Mouse (Mus musculus): ENCODE measurements around the gene Nap1l5.

The Nap1l5 gene

DNA sequence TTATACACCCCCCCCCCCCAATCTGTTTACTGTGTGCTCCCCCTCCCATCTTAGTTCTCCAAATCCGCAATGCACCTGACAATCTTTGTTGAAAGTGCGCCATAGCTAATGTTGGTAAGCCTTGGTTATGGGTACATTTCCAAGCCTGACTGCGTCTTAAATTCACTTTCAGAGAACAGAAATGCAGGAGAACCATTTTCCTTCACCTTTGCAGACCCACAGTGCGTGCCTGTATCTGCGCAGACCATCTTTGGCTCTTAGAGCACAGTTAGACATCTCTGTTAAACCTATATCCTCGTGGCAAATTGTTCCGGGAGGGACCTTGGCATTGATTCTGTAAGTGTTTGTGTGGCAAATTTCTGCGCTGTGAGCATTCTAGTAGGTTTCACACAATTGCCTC, 460 bp upstream of the Nap1l5 start:
- no peak for DNase-seq (ENCODE audit: low spot score in 2 of 2)

GRCm38 (mm10) chr6:58904551-58904950, 2.3 kb downstream of the Nap1l5 start:
- no peak for DNase-seq (ENCODE audit: low spot score in 2 of 2)

GRCm38 (mm10) chr6:58903171-58903570, 3.7 kb downstream of the Nap1l5 start:
- peak; percentile 38 to 51 for DNase-seq (ENCODE audit: low spot score in 2 of 2)

- no peak for DNase-seq (ENCODE audit: low spot score in 2 of 2)
Observed at GRCm38 (mm10) chr6:58900536-58900935, 6.3 kb downstream of the Nap1l5 start.

DNA sequence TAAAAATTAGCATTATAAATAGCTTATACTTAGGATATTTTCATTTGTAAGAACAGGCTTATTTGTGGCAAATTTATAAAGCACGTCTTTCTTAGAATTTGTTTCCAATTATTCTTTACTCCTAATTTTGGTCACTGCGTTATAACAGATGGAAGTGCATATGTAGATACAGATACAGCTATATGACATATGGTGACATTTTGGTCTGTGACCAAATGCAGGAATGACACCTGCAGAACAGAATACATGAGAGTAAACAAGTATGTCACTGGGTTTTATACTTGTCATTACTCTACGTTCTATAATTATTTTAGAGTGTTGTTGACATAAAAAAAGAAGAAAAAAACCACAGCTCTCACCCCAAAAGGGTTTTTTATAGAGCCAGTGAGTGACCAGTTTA, 7.8 kb downstream of the Nap1l5 start:
- no peak for DNase-seq (ENCODE audit: low spot score in 2 of 2)

DNA sequence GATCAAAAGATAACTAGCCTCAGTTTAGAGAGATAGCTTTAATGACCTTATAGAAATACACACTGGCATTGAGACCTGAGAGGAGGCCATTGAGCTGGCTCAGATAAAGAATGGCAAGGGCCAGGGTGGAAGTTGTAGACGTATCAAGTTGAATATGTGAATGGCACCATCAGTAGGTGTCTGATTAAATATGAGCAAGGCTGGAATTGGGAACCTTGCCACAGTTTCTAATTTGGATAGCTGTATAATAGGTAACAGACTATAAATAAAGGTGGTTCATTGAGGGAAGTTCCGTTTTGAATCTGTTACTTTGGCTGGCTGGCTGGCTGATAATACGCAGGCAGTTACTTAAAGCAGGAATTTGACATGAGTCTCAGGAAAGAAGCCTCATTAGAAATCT, 10.2 kb downstream of the Nap1l5 start:
- DNase-seq (ENCODE audit: low spot score in 2 of 2): no peak

DNA sequence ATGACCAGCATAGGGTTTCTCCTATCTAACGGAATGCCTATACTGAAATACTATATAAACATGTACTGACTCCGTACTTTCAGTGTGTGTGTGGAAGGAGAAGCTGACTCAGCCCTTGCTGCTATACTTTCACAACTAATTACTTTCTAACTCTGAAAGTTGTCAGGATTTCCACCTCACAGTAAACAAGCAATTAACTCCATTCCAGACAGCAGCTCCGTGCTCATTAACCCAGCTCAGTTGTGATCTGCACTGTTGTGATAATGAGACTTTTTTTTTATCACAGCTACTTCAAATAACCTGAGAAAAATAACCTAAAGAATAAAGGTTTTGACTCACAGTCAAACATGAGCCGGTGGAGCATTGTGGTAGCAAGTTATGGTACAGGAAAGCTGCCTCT, 11.9 kb downstream of the Nap1l5 start:
- DNase-seq (ENCODE audit: low spot score in 2 of 2): no peak

GRCm38 (mm10) chr6:58893307-58893706, 13.6 kb downstream of the Nap1l5 start:
- no peak for DNase-seq (ENCODE audit: low spot score in 2 of 2)

DNA sequence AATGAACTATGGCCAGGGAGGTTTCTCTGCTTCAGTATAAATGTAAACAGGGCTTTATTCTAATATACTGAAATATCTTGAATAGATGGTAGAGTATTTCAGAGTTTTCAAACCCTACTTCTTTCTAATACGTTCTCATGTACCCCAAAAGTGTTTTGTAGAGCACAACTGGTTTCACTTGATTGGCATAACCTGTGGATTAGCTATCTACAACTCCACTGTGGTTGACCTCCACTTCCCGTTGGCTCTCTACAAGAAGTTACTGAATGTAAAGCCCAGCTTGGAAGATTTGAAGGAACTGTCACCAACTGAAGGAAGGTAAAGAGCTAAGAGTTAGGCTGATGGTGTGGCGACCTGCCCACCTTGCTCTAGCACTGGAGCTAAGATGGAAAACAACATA, 17.0 kb downstream of the Nap1l5 start:
- DNase-seq (ENCODE audit: low spot score in 2 of 2): no peak

- peak in 1 of 2 experiments; percentile 32 for DNase-seq (ENCODE audit: low spot score in 2 of 2)
Observed at GRCm38 (mm10) chr6:58882271-58882670, 24.6 kb downstream of the Nap1l5 start.

DNA sequence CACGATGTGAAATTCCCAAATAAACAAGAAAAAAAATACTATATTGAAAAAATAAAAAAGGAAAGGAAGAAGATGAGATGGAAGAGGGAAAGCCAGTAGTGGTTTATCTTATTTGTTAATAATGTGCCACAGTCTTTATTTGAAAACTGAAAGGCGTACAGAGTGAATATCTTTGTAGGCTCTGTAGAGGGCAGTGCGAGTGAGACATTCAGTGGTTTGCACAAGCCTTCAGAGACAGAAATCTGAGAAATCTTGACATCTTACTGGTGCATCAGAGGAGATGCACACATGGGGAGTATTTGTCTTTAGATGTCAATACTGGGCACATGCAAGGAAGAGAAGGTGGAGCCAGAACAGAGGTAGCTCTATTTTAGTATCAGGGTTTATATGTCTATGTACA, 25.5 kb downstream of the Nap1l5 start:
- no peak for DNase-seq (ENCODE audit: low spot score in 2 of 2)

DNA sequence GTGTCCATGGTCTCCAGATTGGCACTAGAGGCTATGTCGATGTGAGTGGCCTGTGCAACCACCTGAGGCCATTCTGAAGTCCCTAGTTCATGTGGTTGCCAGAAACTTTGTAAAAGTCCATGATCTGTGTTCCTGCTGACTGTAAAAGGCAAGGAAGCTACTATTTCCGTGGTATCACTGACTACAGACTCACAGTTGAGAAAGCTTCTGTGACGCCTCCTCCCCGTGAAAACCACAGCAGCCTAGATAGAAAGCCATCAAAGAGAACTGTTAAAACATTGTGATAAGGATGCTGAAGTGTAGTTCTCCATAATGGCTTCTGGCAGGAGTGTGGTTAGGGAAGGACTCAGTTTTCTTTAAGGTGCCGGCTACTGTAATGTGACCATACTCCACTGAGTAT, 26.0 kb downstream of the Nap1l5 start:
- DNase-seq (ENCODE audit: low spot score in 2 of 2): no peak

GRCm38 (mm10) chr6:58879987-58880386, 26.9 kb downstream of the Nap1l5 start:
- no peak for DNase-seq (ENCODE audit: low spot score in 2 of 2)

DNA sequence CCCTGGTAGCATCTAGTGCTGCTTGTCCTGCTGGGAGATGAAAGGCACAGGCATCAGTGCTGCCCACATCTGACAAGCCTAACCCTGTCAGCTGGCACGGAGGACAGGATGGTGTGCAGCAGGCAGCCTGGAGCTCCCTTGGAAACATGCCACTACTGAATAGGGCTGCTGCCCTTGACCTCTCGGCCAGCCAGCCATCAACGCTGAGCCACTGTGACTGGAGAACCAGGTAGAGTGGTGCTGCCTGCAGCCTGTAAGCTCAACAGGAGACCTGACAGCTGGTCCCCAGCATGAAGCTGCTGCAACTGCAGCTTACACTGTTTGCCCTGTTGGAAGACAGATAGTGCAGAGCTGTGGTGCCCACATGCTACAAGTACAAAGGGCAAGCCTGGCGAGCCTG, 27.3 kb downstream of the Nap1l5 start:
- no peak for DNase-seq (ENCODE audit: low spot score in 2 of 2)

DNA sequence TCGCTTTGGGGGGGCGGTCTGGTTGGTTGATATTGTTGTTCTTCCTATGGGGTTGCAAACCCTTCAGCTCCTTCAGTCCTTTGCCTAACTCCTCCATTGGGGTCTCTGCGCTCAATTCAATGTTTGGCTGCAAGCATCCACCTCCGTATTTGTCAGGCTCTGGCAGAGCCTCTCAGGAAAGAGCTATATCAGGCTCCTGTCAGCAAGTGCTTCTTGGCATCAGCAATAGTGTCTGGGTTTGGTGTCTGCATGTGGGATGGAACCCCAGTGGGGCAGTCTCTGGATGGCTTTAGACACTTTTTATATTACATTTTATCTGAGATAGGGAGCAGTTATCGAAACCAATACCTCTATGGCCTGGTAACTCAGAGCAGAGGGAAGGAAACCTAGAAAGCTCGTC, 39.0 kb downstream of the Nap1l5 start:
- peak in 1 of 2 experiments; percentile 36 for DNase-seq (ENCODE audit: low spot score in 2 of 2)

- no peak for DNase-seq (ENCODE audit: low spot score in 2 of 2)
Observed at GRCm38 (mm10) chr6:58863631-58864235, 43.1 kb downstream of the Nap1l5 start.

GRCm38 (mm10) chr6:58862446-58862993, 44.4 kb downstream of the Nap1l5 start:
- DNase-seq (ENCODE audit: low spot score in 2 of 2): peak in 1 of 2 experiments; percentile 21

DNA sequence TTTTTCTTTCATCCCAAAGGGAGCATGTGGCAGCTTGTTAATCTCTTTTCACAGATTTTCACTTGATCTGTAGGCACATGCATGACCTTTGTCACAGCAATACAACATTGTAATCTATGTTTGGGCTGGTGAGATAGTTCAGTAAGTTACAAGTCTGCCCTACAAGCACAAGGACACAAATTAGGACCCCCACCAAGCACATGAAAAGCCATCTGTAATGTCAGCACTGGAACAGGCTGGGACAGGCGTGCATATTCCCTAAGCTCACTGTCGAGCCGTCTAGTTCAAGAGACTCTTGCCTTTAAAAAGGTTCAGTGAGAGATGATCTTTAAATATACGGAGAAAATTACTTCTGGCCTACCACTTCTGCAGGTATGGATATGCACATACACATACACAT, 47.4 kb downstream of the Nap1l5 start:
- no peak for DNase-seq (ENCODE audit: low spot score in 2 of 2)

- no peak for DNase-seq (ENCODE audit: low spot score in 2 of 2)
Observed at GRCm38 (mm10) chr6:58856494-58856893, 50.4 kb downstream of the Nap1l5 start.

DNA sequence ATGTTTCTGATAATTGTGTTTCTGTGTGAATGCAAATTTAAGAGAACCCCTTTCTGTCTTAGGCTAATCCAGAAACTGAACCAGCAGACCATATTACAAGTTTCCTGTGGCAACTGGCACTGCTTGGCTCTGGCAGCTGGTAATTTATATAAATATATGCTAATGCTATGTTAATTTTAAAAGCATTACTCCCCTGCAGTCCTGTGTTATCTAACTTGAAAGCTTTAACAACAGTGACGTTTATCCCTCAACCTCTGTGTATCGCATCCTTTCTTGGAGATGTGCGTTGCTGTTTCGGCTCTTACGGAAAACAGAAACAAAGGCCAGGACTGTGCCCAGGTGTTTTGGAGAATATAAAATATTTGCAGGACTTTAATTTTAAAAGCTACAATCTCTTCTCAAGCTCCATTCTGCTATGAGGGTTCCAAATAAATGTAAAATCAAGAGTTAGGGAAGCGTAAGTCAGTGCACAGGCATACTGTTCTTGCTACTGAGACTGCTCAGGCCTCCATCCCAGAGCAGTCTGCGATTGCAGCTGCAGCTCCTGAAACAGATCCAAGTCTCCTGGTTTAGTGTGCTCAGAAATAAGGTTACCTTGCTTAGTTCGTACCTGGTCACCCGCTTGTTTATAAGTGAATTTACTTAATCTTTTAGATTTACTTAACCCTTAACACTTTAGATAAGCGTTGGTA, 51.1 kb downstream of the Nap1l5 start:
- no peak for DNase-seq (ENCODE audit: low spot score in 2 of 2)

Data from right cerebral cortex, adult 2 months (tissue).